Mouse (Mus musculus) liver, embryonic 12.5 days (tissue): ENCODE data around the gene Rcan2. TPM values are rescaled to one million over a fixed set of nuclear protein-coding genes. Genes with fewer than 3 reads are reported as not detected.

Experiments used
- ATAC-seq: fragments of 200-750 bp; cut with Nextera tagmentation; 2 replicates; pipeline ENCODE4 v1.8.0; 2017; ENCODE audit warnings: moderate number of reproducible peaks, mild to moderate bottlenecking, moderate library complexity
- H3K27ac ChIP-seq: fragments of 300-500 bp; sonication (generic); 2 replicates; pipeline ENCODE4 v1.5.1; 2016; ENCODE audit warnings: mild to moderate bottlenecking
- H3K27me3 ChIP-seq: fragments of 300-500 bp; sonication (generic); replicated peaks from 2 replicates; pipeline ENCODE4 v1.6.1; 2016; ENCODE audit warnings: mild to moderate bottlenecking, moderate library complexity
- H3K36me3 ChIP-seq: fragments of 300-500 bp; sonication (generic); 2 replicates; pipeline ENCODE4 v1.6.1; 2016; ENCODE audit warnings: mild to moderate bottlenecking, moderate library complexity
- H3K4me1 ChIP-seq: fragments of 300-500 bp; sonication (generic); 2 replicates; pipeline ENCODE4 v1.6.1; 2016
- H3K4me2 ChIP-seq: fragments of 300-500 bp; sonication (generic); 2 replicates; pipeline ENCODE4 v1.6.1; 2016; ENCODE audit warnings: mild to moderate bottlenecking, moderate library complexity
- H3K4me3 ChIP-seq: fragments of 300-500 bp; sonication (generic); 2 replicates; pipeline ENCODE4 v1.5.1; 2016; ENCODE audit warnings: mild to moderate bottlenecking, moderate library complexity
- H3K9ac ChIP-seq: fragments of 300-500 bp; sonication (generic); 2 replicates; pipeline ENCODE4 v1.6.1; 2016; ENCODE audit warnings: mild to moderate bottlenecking, moderate library complexity
- H3K9me3 ChIP-seq: fragments of 300-500 bp; sonication (generic); replicated peaks from 2 replicates; pipeline ENCODE4 v1.6.1; 2016; ENCODE audit warnings: mild to moderate bottlenecking, moderate library complexity
- WGBS: fragments of 180-500 bp; shearing (Covaris S2); methylation state at CpG from one replicate; pipeline ENCODE4 v1.1.7; 2016; ENCODE audit not compliant: insufficient replicate concordance; 5-methylcytosine and 5-hydroxymethylcytosine counted together
- polyA plus RNA-seq: library from polyadenylated mRNA; unstranded; fragments of >200 nt; fragmentation: Nextera tagmentation; extraction: Ambion mirVana; gene quantifications from 2 replicates; pipeline ENCODE4 v1.2.1, GENCODE M21; 2016

Gene Rcan2
- polyA plus RNA-seq, 1 experiment from 2014 or later, result 1.9 TPM

DNA sequence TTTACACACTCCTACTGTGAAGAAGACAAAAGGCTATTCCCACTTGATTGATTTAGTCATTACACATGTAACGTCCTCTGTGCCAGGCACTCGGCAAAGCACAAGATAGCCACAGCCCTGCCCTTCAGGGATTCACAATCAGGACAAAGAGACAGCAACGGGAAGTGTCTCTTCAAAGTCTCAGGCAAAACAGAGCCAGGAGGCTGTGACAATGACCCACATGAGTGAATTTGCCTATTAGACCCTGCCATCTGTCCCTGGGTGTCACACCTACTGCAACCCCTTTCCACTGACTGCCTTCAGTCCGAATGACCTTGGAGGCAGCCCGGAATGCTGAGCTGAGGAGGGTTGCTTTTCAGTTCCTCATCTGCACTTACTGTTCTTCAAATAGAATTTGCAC lies 151.1 kb downstream of the Rcan2 start:
- no peaks in the 10 kb centered on the region for H3K4me1 ChIP-seq
- H3K4me2 ChIP-seq, result no peak overlapping the region
- no peaks in the 10 kb centered on the region for H3K9me3 ChIP-seq
- 48% methylated on average over 5 of the region's 5 CpGs for WGBS
- no peak overlapping the region for H3K27ac ChIP-seq
- H3K36me3 ChIP-seq, result no peaks in the 10 kb centered on the region
- no peak overlapping the region for H3K9ac ChIP-seq
- no peak for ATAC-seq
- H3K27me3 ChIP-seq, result no peaks in the 10 kb centered on the region
- H3K4me3 ChIP-seq, result no peak overlapping the region

DNA sequence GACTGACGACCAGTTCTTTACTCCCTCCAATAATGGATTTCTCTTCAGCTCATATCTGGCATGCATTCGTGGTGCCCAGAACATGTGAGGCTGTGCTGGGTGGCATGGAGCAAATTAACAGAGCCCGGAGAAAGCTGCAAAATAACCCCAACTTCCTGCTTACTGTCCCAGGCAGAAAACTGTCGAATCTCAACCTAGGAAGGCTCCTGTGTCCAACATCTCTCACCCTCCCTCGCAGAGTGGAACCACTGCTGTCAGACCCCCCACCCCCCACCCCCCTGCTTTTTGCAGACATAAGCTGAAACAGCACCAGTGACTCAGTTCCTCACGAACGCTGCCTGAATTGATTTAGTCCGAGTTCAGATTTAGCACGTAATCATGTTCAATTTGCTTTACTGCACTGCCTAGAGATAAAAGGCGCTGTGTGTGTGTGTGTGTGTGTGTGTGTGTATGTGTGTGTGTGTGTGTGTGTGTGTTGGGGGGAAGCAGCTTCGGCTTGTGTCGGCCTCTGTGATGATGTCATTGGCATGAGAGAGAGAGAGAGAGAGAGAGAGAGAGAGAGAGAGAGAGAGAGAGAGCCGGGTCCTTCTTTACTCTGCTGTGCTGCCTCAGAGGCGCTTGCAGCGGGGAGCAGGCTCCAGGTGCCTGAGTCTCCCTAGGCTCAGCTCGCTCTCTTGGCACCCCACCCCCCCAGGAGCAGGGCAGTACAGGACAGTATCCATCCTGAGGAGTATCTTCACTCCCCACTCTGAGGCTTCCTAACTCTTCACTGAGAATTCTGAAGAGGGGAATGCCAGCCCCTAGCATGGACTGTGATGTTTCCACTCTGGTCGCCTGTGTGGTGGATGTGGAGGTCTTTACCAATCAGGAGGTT lies 151.7 kb downstream of the Rcan2 start:
- Histone ChIP-seq H3K9ac (no peak overlapping the region), H3K4me1 (no peaks in the 10 kb centered on the region), H3K4me2 (peak overlapping the region; percentile 32), H3K9me3 (no peaks in the 10 kb centered on the region), H3K36me3 (no peaks in the 10 kb centered on the region), H3K27me3 (no peaks in the 10 kb centered on the region), H3K4me3 (no peak overlapping the region), H3K27ac (no peak overlapping the region)
- 46% methylated on average over 15 of the region's 17 CpGs for WGBS
- no peak for ATAC-seq

DNA sequence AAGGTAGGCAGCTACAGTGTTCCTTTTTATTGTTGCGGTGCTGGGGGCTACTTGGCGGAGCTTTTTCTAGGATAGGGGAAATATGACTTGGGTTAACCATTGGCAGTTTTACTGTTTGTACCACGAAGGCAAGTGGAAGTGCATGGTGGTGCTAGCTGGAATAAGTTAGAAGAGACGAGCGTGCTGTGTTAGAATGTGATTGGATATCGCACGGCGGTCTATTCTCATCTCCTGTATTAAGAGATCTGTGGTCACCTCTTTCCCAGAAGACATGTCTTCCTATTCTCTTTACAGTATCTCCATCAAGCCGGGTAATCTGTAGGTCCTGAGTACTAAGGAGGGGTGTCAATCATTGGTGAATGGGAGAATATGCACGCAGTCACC lies 152.4 kb downstream of the Rcan2 start:
- Histone ChIP-seq H3K27me3 (no peaks in the 10 kb centered on the region), H3K4me1 (no peaks in the 10 kb centered on the region), H3K36me3 (no peaks in the 10 kb centered on the region), H3K4me3 (no peak overlapping the region), H3K4me2 (peak overlapping the region; percentile 32; the same call in 1 of the 2 replicates), H3K27ac (no peak overlapping the region), H3K9me3 (no peaks in the 10 kb centered on the region), H3K9ac (no peak overlapping the region)
- 78% methylated on average over 10 of the region's 10 CpGs for WGBS
- ATAC-seq, result no peak

DNA sequence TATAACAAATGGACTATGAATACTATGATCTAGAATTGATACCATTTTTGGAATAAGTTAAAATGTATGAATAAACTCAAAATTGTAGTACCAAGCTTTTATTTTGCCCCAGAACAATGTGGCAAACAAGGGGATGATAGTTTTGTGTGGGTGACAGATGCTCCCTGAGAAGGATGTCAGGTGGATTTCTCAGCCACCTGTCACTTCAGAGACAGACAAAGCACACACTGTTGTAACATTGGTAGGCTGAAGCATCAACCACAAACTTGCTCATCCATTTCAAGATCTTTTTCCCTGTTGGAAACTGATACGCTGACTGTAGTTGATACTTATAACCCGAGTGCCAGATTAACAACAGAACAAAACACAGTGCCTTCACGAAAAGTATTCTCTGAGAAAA lies 158.6 kb downstream of the Rcan2 start:
- no peak for ATAC-seq
- no peaks in the 10 kb centered on the region for H3K27me3 ChIP-seq
- H3K4me3 ChIP-seq, result no peak overlapping the region
- H3K4me2 ChIP-seq, result no peak overlapping the region
- H3K9ac ChIP-seq, result no peak overlapping the region
- no peaks in the 10 kb centered on the region for H3K4me1 ChIP-seq
- 66% methylated on average over 3 of the region's 3 CpGs for WGBS
- no peaks in the 10 kb centered on the region for H3K9me3 ChIP-seq
- no peak overlapping the region for H3K27ac ChIP-seq
- H3K36me3 ChIP-seq, result no peaks in the 10 kb centered on the region

DNA sequence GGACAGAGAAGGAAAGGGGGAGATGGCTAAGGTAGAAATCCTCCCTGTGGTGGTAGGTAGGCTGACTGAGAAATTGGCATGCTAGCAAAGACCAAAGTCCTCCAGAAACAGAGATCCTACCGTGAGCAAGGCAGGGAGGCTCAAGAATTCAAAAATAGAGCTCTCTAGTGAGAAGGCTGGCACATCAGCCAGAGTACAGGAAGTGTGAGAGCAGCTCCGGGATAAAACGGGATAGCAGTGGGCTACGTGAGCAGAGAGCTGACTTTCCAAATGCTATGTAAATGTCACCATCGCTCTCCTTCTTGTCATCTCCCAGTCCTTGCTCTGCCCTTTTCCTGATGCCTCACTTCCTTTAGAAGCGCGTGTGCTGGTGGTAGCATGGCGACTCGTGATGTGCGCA lies 168.8 kb downstream of the Rcan2 start:
- Histone ChIP-seq H3K9ac (no peak overlapping the region), H3K9me3 (no peaks in the 10 kb centered on the region), H3K4me2 (no peak overlapping the region), H3K27me3 (no peaks in the 10 kb centered on the region), H3K27ac (no peak overlapping the region), H3K36me3 (no peaks in the 10 kb centered on the region), H3K4me3 (no peak overlapping the region), H3K4me1 (no peaks in the 10 kb centered on the region)
- WGBS, result 71% methylated on average over 10 of the region's 10 CpGs
- no peak for ATAC-seq

DNA sequence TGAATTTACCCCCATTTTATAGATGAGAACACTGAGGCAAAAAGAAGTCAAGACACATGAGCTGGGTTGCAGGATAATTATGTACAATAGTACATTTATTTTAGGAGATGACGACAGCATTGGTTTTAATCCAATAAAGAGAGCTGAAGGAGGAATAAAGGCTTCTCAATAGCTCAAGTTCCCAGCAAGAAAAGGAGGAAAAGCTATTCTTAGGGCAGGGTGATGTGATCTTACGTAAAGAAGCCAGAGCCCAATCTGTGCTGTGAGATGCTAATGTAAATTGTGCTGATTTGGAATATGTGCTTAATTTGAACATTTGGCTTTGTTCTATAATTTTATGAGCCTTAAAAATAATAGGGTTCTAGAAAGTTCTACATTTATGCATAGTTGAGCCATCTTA lies 176.4 kb downstream of the Rcan2 start:
- H3K9ac ChIP-seq, result no peak overlapping the region
- H3K36me3 ChIP-seq, result no peaks in the 10 kb centered on the region
- H3K27me3 ChIP-seq, result no peaks in the 10 kb centered on the region
- no peaks in the 10 kb centered on the region for H3K9me3 ChIP-seq
- no peak for ATAC-seq
- H3K27ac ChIP-seq, result no peak overlapping the region
- H3K4me2 ChIP-seq, result no peak overlapping the region
- no peaks in the 10 kb centered on the region for H3K4me1 ChIP-seq
- no peak overlapping the region for H3K4me3 ChIP-seq
- WGBS, result 64% methylated on average over 2 of the region's 2 CpGs

DNA sequence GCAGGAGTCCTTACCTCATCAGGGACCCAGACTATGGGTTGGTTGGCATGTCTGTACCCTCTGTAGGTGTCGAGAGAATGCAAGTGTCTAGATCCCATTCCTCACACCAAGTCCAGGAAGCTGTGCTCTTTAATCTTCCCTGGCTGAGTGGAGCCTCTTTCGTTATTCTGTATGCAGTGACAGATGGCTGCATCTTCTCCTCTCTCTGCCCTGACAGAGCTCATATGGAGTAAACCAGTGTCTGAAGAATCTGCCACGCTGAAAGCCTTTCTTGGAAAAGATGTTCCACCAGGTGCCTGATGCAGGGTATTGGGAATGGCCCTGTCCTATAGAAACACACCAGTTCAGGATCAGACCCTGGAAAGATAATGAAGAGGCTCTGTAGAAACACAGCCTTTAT lies 178.8 kb downstream of the Rcan2 start:
- Histone ChIP-seq H3K36me3 (no peaks in the 10 kb centered on the region), H3K27me3 (no peaks in the 10 kb centered on the region), H3K4me1 (no peaks in the 10 kb centered on the region), H3K4me2 (no peak overlapping the region), H3K27ac (no peak overlapping the region), H3K9me3 (no peaks in the 10 kb centered on the region), H3K4me3 (no peak overlapping the region), H3K9ac (no peak overlapping the region)
- 61% methylated on average over 3 of the region's 3 CpGs for WGBS
- no peak for ATAC-seq

DNA sequence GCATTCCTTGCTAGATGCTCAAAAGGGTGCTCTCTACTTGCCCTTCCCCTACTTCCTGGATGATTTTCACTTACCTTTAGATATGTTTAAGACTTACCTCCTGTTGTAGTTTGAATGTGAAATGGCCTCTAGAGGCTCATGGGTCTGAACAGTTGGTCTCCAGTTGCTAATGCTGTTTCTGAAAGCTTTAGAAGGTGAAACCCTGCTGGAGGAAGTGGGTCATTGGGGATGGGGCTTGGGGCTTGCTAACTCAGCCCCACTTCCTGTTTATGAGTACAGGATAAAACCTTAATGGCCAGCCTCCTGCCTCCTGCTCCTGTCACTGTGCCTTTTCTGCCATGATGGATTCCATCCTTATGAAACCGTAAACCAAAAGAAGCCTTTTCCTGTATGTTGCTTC lies 181.4 kb downstream of the Rcan2 start:
- Histone ChIP-seq H3K4me1 (no peaks in the 10 kb centered on the region), H3K27ac (no peak overlapping the region), H3K9me3 (no peaks in the 10 kb centered on the region), H3K9ac (no peak overlapping the region), H3K4me2 (no peak overlapping the region), H3K4me3 (no peak overlapping the region), H3K27me3 (no peaks in the 10 kb centered on the region), H3K36me3 (no peaks in the 10 kb centered on the region)
- no peak for ATAC-seq
- WGBS, result 66% methylated on average over 1 of the region's 1 CpGs

DNA sequence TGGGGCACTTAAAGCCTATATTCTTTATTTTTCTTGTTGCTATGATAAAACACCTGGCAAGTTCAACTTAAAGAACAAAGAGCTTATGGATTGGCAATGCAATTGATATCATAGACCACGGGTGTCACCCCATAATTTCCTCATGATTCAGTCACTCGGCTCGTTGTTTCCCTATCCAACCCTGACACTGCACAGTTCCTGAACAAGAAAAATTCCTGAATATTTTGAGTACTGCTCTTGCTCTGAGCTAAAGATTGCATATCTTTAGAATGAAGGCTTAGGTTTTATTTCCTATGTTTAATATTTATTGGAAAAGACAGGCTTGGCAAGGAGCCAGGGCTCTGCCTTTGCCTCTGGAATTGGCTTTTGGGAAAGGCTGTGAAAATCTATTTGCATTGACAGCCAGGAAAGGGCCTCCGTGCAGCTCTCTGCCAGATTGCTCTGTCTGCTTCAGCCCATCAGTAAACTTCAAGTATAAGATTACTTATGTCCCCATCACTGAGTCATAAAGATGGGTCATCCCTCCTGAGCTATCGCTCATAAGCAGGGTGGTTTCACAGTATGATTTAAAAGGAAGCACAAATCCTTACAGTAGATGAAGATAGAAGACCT lies 188.3 kb downstream of the Rcan2 start:
- H3K27me3 ChIP-seq, result no peaks in the 10 kb centered on the region
- no peak overlapping the region for H3K4me3 ChIP-seq
- no peaks in the 10 kb centered on the region for H3K4me1 ChIP-seq
- ATAC-seq, result no peak
- 63% methylated on average over 5 of the region's 5 CpGs for WGBS
- H3K9me3 ChIP-seq, result no peaks in the 10 kb centered on the region
- H3K36me3 ChIP-seq, result no peaks in the 10 kb centered on the region
- H3K27ac ChIP-seq, result no peak overlapping the region
- H3K4me2 ChIP-seq, result no peak overlapping the region
- no peak overlapping the region for H3K9ac ChIP-seq

DNA sequence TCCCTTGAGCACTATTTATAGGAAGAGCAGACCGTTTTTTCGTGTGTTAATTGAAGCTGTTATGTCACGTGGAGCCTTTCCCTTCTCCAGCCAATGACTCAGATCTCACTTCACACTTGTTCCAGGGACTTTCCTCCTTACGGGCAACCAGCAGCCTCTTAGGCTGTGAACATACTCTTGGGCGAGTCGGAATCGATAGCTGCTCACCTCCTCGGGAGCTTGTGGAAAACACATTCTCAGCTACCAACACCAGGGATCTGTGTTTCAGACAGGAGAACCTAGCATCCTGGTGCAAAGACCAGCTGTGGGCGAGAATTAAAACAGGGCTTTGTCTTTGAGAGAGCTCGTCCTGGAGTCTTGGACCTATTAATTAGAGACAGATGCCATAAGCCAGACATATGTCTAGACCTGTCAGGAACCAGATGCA lies 189.8 kb downstream of the Rcan2 start:
- H3K4me3 ChIP-seq, result no peak overlapping the region
- no peak overlapping the region for H3K27ac ChIP-seq
- WGBS, result 66% methylated on average over 10 of the region's 10 CpGs
- no peak overlapping the region for H3K4me2 ChIP-seq
- H3K36me3 ChIP-seq, result no peaks in the 10 kb centered on the region
- no peak for ATAC-seq
- no peak overlapping the region for H3K9ac ChIP-seq
- no peaks in the 10 kb centered on the region for H3K9me3 ChIP-seq
- no peaks in the 10 kb centered on the region for H3K27me3 ChIP-seq
- H3K4me1 ChIP-seq, result no peaks in the 10 kb centered on the region

DNA sequence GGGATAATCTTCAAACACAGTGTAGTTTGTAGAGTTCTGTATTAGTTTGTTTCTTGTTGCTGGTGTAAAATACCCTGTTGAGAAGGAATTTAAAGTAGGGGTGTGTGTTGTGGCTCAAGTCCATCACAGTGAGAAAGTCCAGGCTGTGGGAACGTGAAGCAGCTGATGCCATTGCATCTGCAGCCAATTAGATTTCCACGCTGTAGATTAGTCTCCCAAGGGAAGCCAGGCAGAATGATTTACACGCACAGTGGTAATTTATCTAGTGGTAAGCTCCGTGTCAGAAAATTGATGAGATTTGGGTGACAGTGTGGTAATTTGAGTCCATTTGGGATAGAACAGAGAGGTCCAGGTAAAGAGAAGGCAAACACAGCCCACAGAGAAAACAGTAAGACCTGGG lies 192.9 kb downstream of the Rcan2 start:
- Histone ChIP-seq H3K9me3 (no peaks in the 10 kb centered on the region), H3K27ac (no peak overlapping the region), H3K4me3 (no peak overlapping the region), H3K36me3 (no peaks in the 10 kb centered on the region), H3K4me2 (no peak overlapping the region), H3K27me3 (no peaks in the 10 kb centered on the region), H3K4me1 (peaks cover 16% of the 10 kb centered on the region), H3K9ac (no peak overlapping the region)
- no peak for ATAC-seq
- WGBS, result 59% methylated on average over 4 of the region's 4 CpGs

DNA sequence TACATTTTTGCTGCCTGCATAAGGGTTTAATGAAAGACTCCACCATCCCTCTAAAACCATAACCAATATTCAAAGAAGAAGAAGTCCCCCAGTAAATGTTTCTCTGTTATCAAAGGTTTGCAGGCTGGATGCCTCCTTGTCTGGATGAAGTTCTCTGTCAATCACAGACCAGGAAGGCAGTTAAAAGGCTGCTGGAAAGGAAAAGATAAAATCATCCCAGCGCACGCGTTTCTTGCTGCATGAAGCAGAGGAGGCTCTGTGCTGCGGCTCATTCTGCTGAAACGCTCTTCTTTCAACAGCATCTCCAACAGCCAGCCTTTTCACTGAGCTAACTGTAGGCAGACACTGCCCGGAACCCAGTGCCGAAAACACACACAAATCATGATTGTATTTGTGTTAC lies 196.4 kb downstream of the Rcan2 start:
- H3K4me3 ChIP-seq, result no peak overlapping the region
- no peaks in the 10 kb centered on the region for H3K36me3 ChIP-seq
- H3K9ac ChIP-seq, result no peak overlapping the region
- peak overlapping the region; percentile 32 for H3K4me2 ChIP-seq
- H3K27me3 ChIP-seq, result no peaks in the 10 kb centered on the region
- H3K27ac ChIP-seq, result 0 out of 2 replicates have a peak overlapping the region, but pooled peaks have one; percentile 51
- no peaks in the 10 kb centered on the region for H3K9me3 ChIP-seq
- 21% methylated on average over 7 of the region's 7 CpGs for WGBS
- ATAC-seq, result peak; percentile 52; the same call in 1 of the 2 replicates
- H3K4me1 ChIP-seq, result peaks cover 16% of the 10 kb centered on the region
